Mouse (Mus musculus): ENCODE results near the gene Atl2. TPM values are rescaled to one million over a fixed set of nuclear protein-coding genes. Genes with fewer than 3 reads are reported as not detected.

Atl2 gene
- total and polyA plus RNA-seq, 3 experiments, result 18.0 to 43.3 (median 37.1) TPM

- TF ChIP-seq ETS1 (conservative IDR thresholded peaks at IDR 0.05; ENCODE audit: low read depth, low read length) (no peak), JUN (IDR thresholded peaks at IDR 0.05; ENCODE audit: insufficient read depth, low read depth, low read length) (no peak), GABPA (IDR thresholded peaks at IDR 0.05; ENCODE audit: insufficient replicate concordance, low read depth, low read length) (no peak), MAZ (IDR thresholded peaks at IDR 0.05; ENCODE audit: low read depth, low read length) (no peak), BHLHE40 (IDR thresholded peaks at IDR 0.05; ENCODE audit: low read depth, low read length) (no peak), POLR2AphosphoS2 (IDR thresholded peaks at IDR 0.05; ENCODE audit: low read depth, low read length) (no peak), POLR2A (IDR thresholded peaks at IDR 0.05; ENCODE audit: low read depth, low read length) (no peak), MYC (IDR thresholded peaks at IDR 0.05; ENCODE audit: low read depth, low read length) (no peak), KAT2A (IDR thresholded peaks at IDR 0.05; ENCODE audit: insufficient replicate concordance, low read length) (no peak), HCFC1 (IDR thresholded peaks at IDR 0.05; ENCODE audit: low read depth, low read length) (no peak), UBTF (IDR thresholded peaks at IDR 0.05; ENCODE audit: low read depth, low read length) (no peak), MAFK (IDR thresholded peaks at IDR 0.05; ENCODE audit: insufficient replicate concordance, low read length) (no peak), CHD2 (IDR thresholded peaks at IDR 0.05; ENCODE audit: low read length) (no peak), TBP (conservative IDR thresholded peaks at IDR 0.05; ENCODE audit: low read depth, low read length) (no peak), NELFE (IDR thresholded peaks at IDR 0.05; ENCODE audit: low read depth, low read length) (no peak), RCOR1 (conservative IDR thresholded peaks at IDR 0.05; ENCODE audit: low read depth, low read length) (no peak), MEF2A (IDR thresholded peaks at IDR 0.05; ENCODE audit: borderline replicate concordance, low read depth, low read length) (no peak), SIN3A (IDR thresholded peaks at IDR 0.05; ENCODE audit: low read length) (no peak), IRF4 (IDR thresholded peaks at IDR 0.05; ENCODE audit: low read depth, low read length) (no peak)
- in situ Hi-C loops (cut with MboI; ENCODE audit: low pct_ligation_motif_present, low pct_unique_long_range_greater_than_20kb, low sequenced_read_pairs), result loop anchor here (5.0 to 25.0 kb wide), 2 partner anchors 174 to 724 kb away; no protein-coding TSS in a partner anchor
- dilution Hi-C loops (cut with MboI; ENCODE audit: extremely low pct_ligation_motif_present, extremely low pct_unique_long_range_greater_than_20kb, low sequenced_read_pairs), result no loop called here
- Histone ChIP-seq H3K4me1 (ENCODE audit: control insufficient read depth in 1 of 2, insufficient read depth in 2 of 2) (peaks cover 0 to 3% of the 10 kb centered on the region in 2 experiments; a peak in 1 of 4 replicates), H3K9me3 (replicated peaks; ENCODE audit: low read length) (no peaks in the 10 kb centered on the region), H3K79me2 (replicated peaks; ENCODE audit: control insufficient read depth, extremely low read depth, insufficient read depth, poor library complexity, severe bottlenecking) (no peaks in the 10 kb centered on the region), H3K9ac (ENCODE audit: insufficient read depth, low read depth) (no peak overlapping the region), H3K27me3 (replicated peaks) (no peaks in the 10 kb centered on the region), H3K36me3 (replicated peaks in 1 of 2; ENCODE audit: control insufficient read depth in 1 of 2, insufficient read depth in 1 of 2, low read length in 1 of 2) (no peaks in the 10 kb centered on the region), H3K4me2 (ENCODE audit: insufficient read depth, low read depth, poor library complexity, severe bottlenecking) (no peak overlapping the region), H3K4me3 (replicated peaks in 1 of 3; ENCODE audit: low read depth in 2 of 3, low read length in 2 of 3, poor library complexity in 1 of 3) (no peak overlapping the region), H3K27ac (ENCODE audit: insufficient read depth, low read depth) (no peak overlapping the region)
- DNase-seq (ENCODE audit: extremely low read depth), result no peak
Measured at GRCm38 (mm10) chr17:79835714-79836373, 60.1 kb downstream of the Atl2 start.

- TF ChIP-seq MAX (IDR thresholded peaks at IDR 0.05; ENCODE audit: low read length) (no peak), CTCF (conservative IDR thresholded peaks at IDR 0.05 in 1 of 2, IDR thresholded peaks at IDR 0.05 in 1 of 2; ENCODE audit: low read depth in 2 of 2, low read length in 2 of 2) (no peak), CHD1 (IDR thresholded peaks at IDR 0.05; ENCODE audit: low read depth, low read length) (no peak), MYC (IDR thresholded peaks at IDR 0.05; ENCODE audit: low read depth, low read length) (no peak), POLR2A (IDR thresholded peaks at IDR 0.05; ENCODE audit: low read depth, low read length) (no peak), GABPA (IDR thresholded peaks at IDR 0.05; ENCODE audit: insufficient replicate concordance, low read depth, low read length) (no peak), EP300 (IDR thresholded peaks at IDR 0.05; ENCODE audit: low read length) (no peak)
- in situ Hi-C loops (cut with MboI; ENCODE audit: low pct_ligation_motif_present, low pct_unique_long_range_greater_than_20kb, low sequenced_read_pairs) (loop anchor here (25.0 kb wide), 1 partner anchor 720 kb away; no protein-coding TSS in a partner anchor), dilution Hi-C loops (cut with MboI; ENCODE audit: extremely low pct_ligation_motif_present, extremely low pct_unique_long_range_greater_than_20kb, low sequenced_read_pairs) (no loop called here)
- Histone ChIP-seq H3K27ac (ENCODE audit: insufficient read depth, low read depth) (no peak overlapping the region), H3K4me3 (replicated peaks in 1 of 3; ENCODE audit: low read depth in 2 of 3, low read length in 2 of 3, poor library complexity in 1 of 3) (no peak overlapping the region), H3K79me2 (replicated peaks; ENCODE audit: control insufficient read depth, extremely low read depth, insufficient read depth, poor library complexity, severe bottlenecking) (no peaks in the 10 kb centered on the region), H3K27me3 (replicated peaks) (no peaks in the 10 kb centered on the region), H3K9me3 (replicated peaks; ENCODE audit: low read length) (no peaks in the 10 kb centered on the region), H3K4me2 (ENCODE audit: insufficient read depth, low read depth, poor library complexity, severe bottlenecking) (no peak overlapping the region), H3K36me3 (replicated peaks in 1 of 2; ENCODE audit: control insufficient read depth in 1 of 2, insufficient read depth in 1 of 2, low read length in 1 of 2) (no peaks in the 10 kb centered on the region), H3K4me1 (ENCODE audit: control insufficient read depth in 1 of 2, insufficient read depth in 2 of 2) (peaks cover 0 to 3% of the 10 kb centered on the region in 2 experiments; a peak in 1 of 4 replicates), H3K9ac (ENCODE audit: insufficient read depth, low read depth) (no peak overlapping the region)
- no peak for DNase-seq (ENCODE audit: extremely low read depth)
Measured at GRCm38 (mm10) chr17:79832284-79832683, 63.6 kb downstream of the Atl2 start.

Data from CH12.LX (cell line).